Mouse (Mus musculus) neutrophil, adult 59 days (primary cell): ENCODE measurements around the gene Dcaf6. TPM values are rescaled to one million over a fixed set of nuclear protein-coding genes. Genes with fewer than 3 reads are reported as not detected.

Source experiments
- total RNA-seq, 2 experiments: library from RNA; stranded (reverse); gene quantifications; 1 replicate in 1 of 2; 2 replicates in 1 of 2; pipeline ENCODE4 v1.2.4; 2023

The Dcaf6 gene
- 10 to 100 TPM; 27.8 to 36.4 TPM for total RNA-seq

GRCm38 (mm10) chr1:165460360-165460800, at the start of gene Dcaf6, which contains the start of gene Mpc2:
Gene Dcaf6 (minus strand): TSS chr1:165460475.
Gene Mpc2 (plus strand): TSS chr1:165460637.

GRCm38 (mm10) chr1:165484688-165485233, 24.5 kb upstream of the Dcaf6 start, which contains the start of gene Adcy10:
Gene Adcy10 (plus strand): TSS chr1:165485183.

DNA sequence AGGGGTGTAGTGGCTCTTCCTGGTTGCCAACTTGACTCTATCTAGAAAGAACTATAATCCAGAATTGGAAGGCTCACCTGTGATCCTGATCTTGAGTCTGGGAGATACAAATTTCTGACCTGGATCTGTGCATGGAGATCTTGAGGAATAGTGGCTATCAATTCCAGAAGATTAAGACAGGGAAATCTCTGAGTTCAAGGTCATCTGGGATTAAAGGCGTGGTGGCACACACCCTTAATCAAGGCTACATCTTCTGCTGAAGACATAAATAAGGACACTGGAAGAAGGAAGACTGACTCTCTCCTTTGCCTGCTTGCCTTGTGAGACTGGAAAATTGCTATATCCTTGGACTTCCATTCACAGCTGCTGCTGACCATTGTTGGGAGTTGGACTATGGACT, 164.8 kb downstream of the Dcaf6 start, which contains the start of gene Gpr161:
Gene Gpr161, plus strand, starts transcription at position 301 of the 400 bp plus-strand sequence.

Other genes with a start within 250 kb of the Dcaf6 start
- 10 to 100 TPM; 29.7 to 38.1 TPM for gene Tiprl, start 223.5 kb downstream of the Dcaf6 start, total RNA-seq
- gene Gpr161, start 164.7 kb downstream of the Dcaf6 start, total RNA-seq = under 1 TPM in 1 of 2 experiments, not detected in 1; 0.13 TPM
- 10 to 100 TPM; 63.1 to 67.9 TPM for gene Mpc2, start 162 bp upstream of the Dcaf6 start, total RNA-seq
- gene Adcy10, start 24.7 kb upstream of the Dcaf6 start, total RNA-seq = under 1 TPM; 0.75 to 0.98 TPM
- gene Mpzl1, start 174.1 kb upstream of the Dcaf6 start, total RNA-seq = 1 to 10 TPM; 5.0 to 9.1 TPM
- gene Rcsd1, start 249.3 kb upstream of the Dcaf6 start, total RNA-seq = 100 to 1,000 TPM; 322 to 343 TPM